Mouse (Mus musculus) testis, adult 2 months (tissue): ENCODE results near the gene Slc11a1.

Source experiments
- CTCF ChIP-seq: fragments of 200-500 bp; IDR thresholded peaks from 2 replicates; pipeline ENCODE4 v1.5.1; 2012; ENCODE audit warnings: low read depth, mild to moderate bottlenecking, inconsistent platforms, low read length, moderate library complexity; ENCODE audit not compliant: control insufficient read depth, insufficient read depth, insufficient replicate concordance
- POLR2A ChIP-seq: fragments of 200-500 bp; IDR thresholded peaks from 2 replicates; pipeline ENCODE4 v1.6.1; 2012; ENCODE audit warnings: low read depth, mild to moderate bottlenecking, inconsistent platforms, low read length, moderate library complexity; ENCODE audit not compliant: control insufficient read depth

DNA sequence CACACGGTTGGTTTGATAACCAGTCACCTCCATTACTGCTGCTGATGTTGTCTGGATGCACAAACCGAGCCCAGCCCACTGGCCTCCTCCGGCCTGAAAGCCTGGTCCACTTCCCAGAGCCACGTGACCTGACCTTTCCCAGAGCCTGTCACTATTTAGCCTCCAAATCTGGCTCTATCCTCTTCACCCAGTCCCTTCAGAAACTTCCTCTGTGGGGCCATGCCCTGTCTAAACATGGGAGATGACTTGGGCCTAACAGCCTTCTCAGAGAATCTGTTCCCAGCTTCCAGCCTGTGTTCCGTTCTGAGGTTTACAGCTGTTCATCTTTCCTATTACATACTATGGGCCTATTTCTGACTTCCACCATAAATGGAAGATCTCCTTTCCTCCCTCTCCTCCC lies 11.6 kb upstream of the Slc11a1 start:
- TF ChIP-seq POLR2A (no peak), CTCF (no peak)
